Mouse (Mus musculus) lung, embryonic 16.5 days (tissue): ENCODE measurements around the gene Csta1. TPM values are rescaled to one million over a fixed set of nuclear protein-coding genes. Genes with fewer than 3 reads are reported as not detected.
A peak's percentile ranks its signal among the peaks of the same experiment; 100 is the strongest.
"Not testable (repeated sequence)": the region's sequence is repeated elsewhere in the genome, so short reads cannot be mapped to it uniquely, and the experiment has no call there.

Experiments used
- ATAC-seq: fragments of 200-750 bp; cut with Nextera tagmentation; 2 replicates; pipeline ENCODE4 v1.8.0; 2017; ENCODE audit warnings: low read depth, mild to moderate bottlenecking, moderate library complexity
- H3K27ac ChIP-seq: fragments of 300-500 bp; sonication (generic); 2 replicates; pipeline ENCODE4 v1.5.1; 2014; ENCODE audit warnings: mild to moderate bottlenecking, control low read depth, low read length
- H3K27me3 ChIP-seq: fragments of 300-500 bp; sonication (generic); 2 replicates; pipeline ENCODE4 v1.6.1; 2014; ENCODE audit warnings: low read depth, low read length, mixed read lengths; ENCODE audit not compliant: control insufficient read depth, insufficient read depth
- H3K36me3 ChIP-seq: fragments of 300-500 bp; sonication (generic); 2 replicates; pipeline ENCODE4 v1.6.1; 2014; ENCODE audit warnings: low read length; ENCODE audit not compliant: control insufficient read depth, insufficient read depth
- H3K4me1 ChIP-seq: fragments of 300-500 bp; sonication (generic); replicated peaks from 2 replicates; pipeline ENCODE4 v1.6.1; 2014; ENCODE audit warnings: low read length, mixed read lengths; ENCODE audit not compliant: control insufficient read depth, insufficient read depth
- H3K4me2 ChIP-seq: fragments of 300-500 bp; sonication (generic); 2 replicates; pipeline ENCODE4 v1.6.1; 2014; ENCODE audit warnings: low read depth, low read length, control low read depth
- H3K4me3 ChIP-seq: fragments of 300-500 bp; sonication (generic); 2 replicates; pipeline ENCODE4 v1.5.1; 2014; ENCODE audit warnings: mild to moderate bottlenecking, low read length, control low read depth
- H3K9ac ChIP-seq: fragments of 300-500 bp; sonication (generic); 2 replicates; pipeline ENCODE4 v1.6.1; 2014; ENCODE audit warnings: low read length, control low read depth
- H3K9me3 ChIP-seq: fragments of 300-500 bp; sonication (generic); 2 replicates; pipeline ENCODE4 v1.6.1; 2016; ENCODE audit warnings: low read length; ENCODE audit not compliant: control insufficient read depth
- WGBS: fragments of 180-500 bp; shearing (Covaris S2); extraction: QIAGEN DNeasy Blood & Tissue Kit; methylation state at CpG from one replicate; pipeline ENCODE4 v1.1.7; 2014; 5-methylcytosine and 5-hydroxymethylcytosine counted together
- polyA plus RNA-seq: library from polyadenylated mRNA; unstranded; fragments of >200 nt; fragmentation: Nextera tagmentation; extraction: Ambion mirVana; gene quantifications from 2 replicates; pipeline ENCODE4 v1.2.1, GENCODE M21; 2015

Csta1 gene
- polyA plus RNA-seq, 1 experiment from 2014 or later = 0.43 TPM

DNA sequence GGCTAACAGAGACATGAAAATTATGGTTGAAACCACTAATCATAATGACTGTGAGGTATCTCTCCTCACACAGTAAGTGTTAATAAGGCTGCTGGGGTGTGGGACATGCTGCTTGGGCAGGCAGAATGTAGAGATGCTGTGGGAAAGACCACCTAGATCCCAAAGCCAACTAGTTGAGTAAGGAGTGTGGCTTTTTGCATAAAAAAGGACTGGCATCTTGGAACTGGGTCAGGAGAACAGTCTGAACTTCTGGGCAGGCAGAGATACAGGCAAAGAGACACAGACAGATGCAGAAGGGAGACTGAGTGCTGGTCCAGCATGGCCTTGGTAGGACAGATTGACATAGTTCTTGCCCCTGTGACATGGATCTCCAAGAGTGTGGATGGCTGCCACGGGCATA lies 29.5 kb downstream of the Csta1 start:
- Histone ChIP-seq H3K9ac (no peak overlapping the region), H3K36me3 (no peaks in the 10 kb centered on the region), H3K4me1 (no peaks in the 10 kb centered on the region), H3K27me3 (no peaks in the 10 kb centered on the region), H3K9me3 (peaks cover 4% of the 10 kb centered on the region; the same call in 1 of the 2 replicates), H3K4me2 (no peak overlapping the region), H3K27ac (no peak overlapping the region), H3K4me3 (no peak overlapping the region)
- 44% methylated on average over 1 of the region's 1 CpGs for WGBS
- no peak for ATAC-seq

DNA sequence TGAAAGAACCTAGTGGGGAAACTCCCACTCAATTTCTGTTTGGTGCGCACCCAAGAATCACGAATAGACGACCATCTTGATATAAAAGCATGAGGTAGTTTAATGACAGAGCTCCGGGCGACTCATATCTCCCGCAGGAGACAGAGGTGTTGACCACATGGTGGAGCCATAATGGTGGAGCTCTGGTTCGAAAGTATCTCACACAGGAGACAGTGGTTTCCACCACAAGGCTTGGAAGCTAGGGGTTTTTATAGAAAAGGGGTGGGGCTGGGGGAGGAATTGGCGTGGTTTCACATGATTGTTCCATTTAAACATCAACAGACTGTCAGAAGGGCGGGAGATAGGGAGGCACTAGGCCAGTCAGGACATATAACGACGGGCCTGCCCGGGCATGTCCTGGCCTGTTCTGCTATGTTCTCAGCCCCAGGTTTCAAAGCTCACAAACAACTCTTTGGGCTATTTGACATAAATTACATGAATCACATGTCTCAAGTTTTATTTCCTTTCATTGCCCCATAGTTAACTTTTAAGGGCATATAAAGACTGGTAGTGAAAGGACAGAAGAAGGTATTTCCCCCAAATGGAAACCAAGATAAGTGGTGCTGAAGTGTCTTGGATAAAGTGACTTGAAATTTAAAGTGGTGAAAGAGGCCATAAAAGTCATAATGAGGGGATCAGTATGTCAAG lies 33.1 kb downstream of the Csta1 start:
- not testable (repeated sequence) for H3K9me3 ChIP-seq, H3K9ac ChIP-seq, H3K4me2 ChIP-seq, H3K4me1 ChIP-seq, H3K27ac ChIP-seq, H3K27me3 ChIP-seq, H3K4me3 ChIP-seq, H3K36me3 ChIP-seq, ATAC-seq
- 90% methylated on average over 12 of the region's 12 CpGs for WGBS

- no peak for ATAC-seq
- no peak overlapping the region for H3K27ac ChIP-seq
- H3K4me2 ChIP-seq = no peak overlapping the region
- peaks cover 13% of the 10 kb centered on the region; the same call in 1 of the 2 replicates for H3K36me3 ChIP-seq
- H3K9ac ChIP-seq = no peak overlapping the region
- no peak overlapping the region for H3K4me3 ChIP-seq
- H3K4me1 ChIP-seq = no peaks in the 10 kb centered on the region
- 78% methylated on average over 3 of the region's 3 CpGs for WGBS
- H3K9me3 ChIP-seq = no peaks in the 10 kb centered on the region
- no peaks in the 10 kb centered on the region for H3K27me3 ChIP-seq
Observed at GRCm38 (mm10) chr16:36094079-36094478, 37.0 kb downstream of the Csta1 start.

DNA sequence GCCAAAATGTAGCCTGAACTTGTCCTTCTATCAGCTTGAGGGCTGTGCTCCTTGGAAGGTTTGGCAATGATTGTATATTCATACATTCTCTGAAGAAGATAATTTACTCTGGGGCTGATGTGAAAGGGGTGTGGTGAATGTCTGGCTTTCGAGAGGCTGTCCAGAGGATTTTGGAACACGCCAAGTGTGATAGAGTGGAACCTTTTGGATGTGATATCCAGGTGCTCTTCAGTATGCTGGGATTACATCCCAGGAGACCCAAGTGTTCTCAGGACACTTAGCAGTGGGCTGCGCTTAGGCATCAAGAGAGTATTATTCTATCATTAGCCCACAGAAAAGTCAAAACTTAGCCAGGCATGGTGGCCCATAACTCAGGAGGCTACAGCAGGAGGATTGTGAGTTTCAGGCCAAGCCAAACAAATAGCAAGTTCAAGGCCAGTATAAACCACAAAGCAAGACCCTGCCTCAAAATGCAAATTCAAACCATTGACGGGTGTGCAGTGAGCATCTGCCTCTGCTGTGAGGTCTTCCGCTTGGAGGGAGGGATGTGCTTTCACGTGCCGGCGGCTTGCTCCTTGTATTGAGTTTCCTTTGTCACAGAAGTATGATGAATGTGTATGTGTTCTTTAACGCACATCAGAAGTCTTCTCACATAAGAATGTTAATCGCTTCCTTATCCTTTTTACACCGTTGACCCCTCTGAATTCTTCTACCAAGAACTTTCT lies 40.1 kb downstream of the Csta1 start:
- Histone ChIP-seq H3K27ac (no peak overlapping the region), H3K9me3 (no peaks in the 10 kb centered on the region), H3K4me3 (no peak overlapping the region), H3K4me2 (no peak overlapping the region), H3K27me3 (no peaks in the 10 kb centered on the region), H3K36me3 (peaks cover 19% of the 10 kb centered on the region; the same call in 1 of the 2 replicates), H3K9ac (no peak overlapping the region), H3K4me1 (no peaks in the 10 kb centered on the region)
- 84% methylated on average over 11 of the region's 11 CpGs for WGBS
- no peak for ATAC-seq

GRCm38 (mm10) chr16:36089850-36090616 lies 41.0 kb downstream of the Csta1 start:
- Histone ChIP-seq H3K27me3 (no peaks in the 10 kb centered on the region), H3K4me3 (no peak overlapping the region), H3K4me2 (no peak overlapping the region), H3K36me3 (peaks cover 19% of the 10 kb centered on the region; the same call in 1 of the 2 replicates), H3K9ac (no peak overlapping the region), H3K4me1 (no peaks in the 10 kb centered on the region), H3K27ac (no peak overlapping the region), H3K9me3 (no peaks in the 10 kb centered on the region)
- 79% methylated on average over 8 of the region's 8 CpGs for WGBS
- ATAC-seq = no peak

DNA sequence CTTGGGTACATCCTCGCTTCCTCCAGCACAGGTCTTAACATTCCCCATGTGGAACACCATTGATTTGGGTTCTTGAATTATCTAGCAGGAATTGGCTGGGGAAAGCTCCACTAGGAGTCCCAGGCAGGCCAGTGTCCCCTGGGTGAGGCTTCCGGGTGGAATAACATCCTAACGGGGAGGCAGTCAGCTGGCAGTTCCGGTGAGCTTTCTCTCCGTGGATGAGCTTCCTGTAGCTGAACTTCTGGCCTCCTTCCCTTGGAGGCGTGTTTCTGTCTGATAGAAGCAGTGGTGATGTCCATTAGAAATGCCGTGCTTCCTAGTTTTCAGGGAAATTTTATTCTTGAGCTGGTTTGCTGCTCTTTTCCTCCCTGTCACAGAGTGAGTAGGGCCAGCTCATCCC lies 42.0 kb downstream of the Csta1 start:
- no peak for ATAC-seq

GRCm38 (mm10) chr16:36087846-36088245 lies 43.2 kb downstream of the Csta1 start:
- Histone ChIP-seq H3K9ac (no peak overlapping the region), H3K36me3 (peaks cover 23% of the 10 kb centered on the region; the same call in 1 of the 2 replicates), H3K27me3 (no peaks in the 10 kb centered on the region), H3K4me1 (no peaks in the 10 kb centered on the region), H3K27ac (no peak overlapping the region), H3K4me3 (no peak overlapping the region), H3K4me2 (no peak overlapping the region), H3K9me3 (no peaks in the 10 kb centered on the region)
- WGBS = 75% methylated on average over 4 of the region's 4 CpGs
- ATAC-seq = 0 out of 2 replicates have a peak, but pooled peaks have one; percentile 34

More for the DNA sequence above, 42.0 kb downstream of the Csta1 start:
- Histone ChIP-seq H3K9me3 (no peaks in the 10 kb centered on the region), H3K27ac (no peak overlapping the region), H3K4me2 (no peak overlapping the region), H3K4me3 (no peak overlapping the region), H3K27me3 (no peaks in the 10 kb centered on the region), H3K9ac (no peak overlapping the region), H3K36me3 (peaks cover 21% of the 10 kb centered on the region; the same call in 1 of the 2 replicates), H3K4me1 (no peaks in the 10 kb centered on the region)
- WGBS = 86% methylated on average over 7 of the region's 7 CpGs

DNA sequence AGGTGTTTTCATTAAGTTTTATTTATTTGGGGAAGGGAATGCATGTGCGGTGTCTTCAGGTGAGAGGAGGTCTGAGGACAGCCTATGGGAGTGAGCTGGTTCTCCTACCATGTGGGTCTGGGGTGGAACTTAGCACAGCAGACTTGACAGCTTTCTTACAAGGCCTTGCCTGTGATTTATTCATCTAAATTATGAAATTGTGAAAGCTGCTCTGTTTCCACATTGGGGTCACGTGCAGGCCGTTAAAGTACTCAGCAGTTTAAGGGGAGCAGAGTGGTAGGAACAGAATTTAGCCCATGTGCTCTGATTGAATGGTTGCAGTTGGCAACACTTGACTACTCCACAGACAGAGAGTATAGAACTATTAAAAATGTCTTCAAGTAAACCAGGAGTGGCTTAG lies 51.1 kb downstream of the Csta1 start:
- Histone ChIP-seq H3K36me3 (peaks cover 7% of the 10 kb centered on the region; the same call in 1 of the 2 replicates), H3K9ac (no peak overlapping the region), H3K27ac (no peak overlapping the region), H3K9me3 (no peaks in the 10 kb centered on the region), H3K4me2 (no peak overlapping the region), H3K4me1 (no peaks in the 10 kb centered on the region), H3K27me3 (no peaks in the 10 kb centered on the region), H3K4me3 (no peak overlapping the region)
- no peak for ATAC-seq
- 87% methylated on average over 3 of the region's 3 CpGs for WGBS

DNA sequence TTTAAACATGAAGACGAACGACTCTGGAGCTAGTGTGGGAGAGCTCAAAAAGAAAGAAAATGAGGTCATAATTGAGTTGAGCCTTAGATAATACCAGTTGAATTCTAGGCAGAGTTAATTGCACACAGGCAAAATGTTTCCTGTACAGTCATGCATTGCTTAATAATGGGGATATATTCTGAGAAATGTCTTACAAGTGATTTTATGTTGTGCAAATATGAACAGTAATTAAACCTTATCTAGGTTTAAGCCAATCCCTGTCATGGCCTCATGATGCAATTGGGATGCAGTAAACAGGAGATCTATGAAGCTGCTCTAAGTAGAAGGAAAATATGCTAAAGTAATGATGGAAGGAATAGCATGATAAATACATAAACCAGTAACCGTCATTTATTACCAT lies 56.3 kb downstream of the Csta1 start:
- H3K9me3 ChIP-seq = no peaks in the 10 kb centered on the region
- H3K4me2 ChIP-seq = no peak overlapping the region
- H3K36me3 ChIP-seq = no peaks in the 10 kb centered on the region
- no peak overlapping the region for H3K4me3 ChIP-seq
- no peak overlapping the region for H3K27ac ChIP-seq
- peaks cover 7% of the 10 kb centered on the region for H3K4me1 ChIP-seq
- H3K9ac ChIP-seq = no peak overlapping the region
- 92% methylated on average over 3 of the region's 3 CpGs for WGBS
- no peak for ATAC-seq
- no peaks in the 10 kb centered on the region for H3K27me3 ChIP-seq
